19 mouse cellular contexts compared by ENCODE assay signal in the genomic region with DNA sequence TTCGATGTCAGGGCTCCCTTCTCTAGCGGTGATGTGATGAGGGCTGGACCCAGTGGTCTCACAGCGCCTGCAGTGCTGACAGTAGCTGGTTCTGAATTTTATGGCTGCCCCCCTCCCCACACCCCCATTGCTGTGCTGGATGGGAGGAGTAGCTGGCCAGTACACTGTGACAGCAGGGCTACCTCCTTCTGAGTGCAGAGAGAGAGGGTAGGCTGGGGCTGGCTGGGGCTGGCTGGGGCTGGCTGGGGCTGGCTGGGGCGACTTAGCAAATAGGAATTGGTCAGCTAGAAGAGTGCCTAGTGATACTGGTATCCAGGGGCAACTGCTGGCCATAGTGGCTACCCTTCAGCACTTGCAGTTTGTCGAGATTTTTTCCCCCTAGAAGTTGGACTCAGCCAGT. TPM values are rescaled to one million over a fixed set of nuclear protein-coding genes. Genes with fewer than 3 reads are reported as not detected.
DNase-seq lines count a peak whose midpoint lies in the region; ATAC-seq and TF ChIP-seq lines count a peak whose summit lies in the region.
"Had no signal": no experiment of that assay in that cellular context is flagged by ENCODE, and none has a peak within 500 bp of the region (broad histone marks: within the 10 kb centered on the region; RNA-seq: fewer than 3 reads in every experiment).

No protein-coding gene starts in this region.

- no peaks in the 10 kb centered on the region for H3K9me3 ChIP-seq in heart, embryonic 10.5 days
- no peaks in the 10 kb centered on the region for H3K9me3 ChIP-seq in forebrain, postnatal 0 days (ENCODE audit: low read length)
- no peaks in the 10 kb centered on the region for H3K9me3 ChIP-seq in midbrain, embryonic 16.5 days (replicated peaks; ENCODE audit: control insufficient read depth, low read length, poor library complexity, severe bottlenecking)
- H3K9me3 ChIP-seq: embryonic facial prominence, embryonic 10.5 days; intestine, embryonic 15.5 days had no signal

- peak overlapping the region; percentile 68 for H3K9ac ChIP-seq in forebrain, postnatal 0 days
- peak overlapping the region; percentile 52 for H3K9ac ChIP-seq in midbrain, embryonic 16.5 days (ENCODE audit: low read depth, low read length)
- H3K9ac ChIP-seq: intestine, embryonic 15.5 days had no signal

- 28% methylated on average over 5 of the region's 5 CpGs for WGBS in heart, embryonic 10.5 days
- WGBS in forebrain, postnatal 0 days = 18% methylated on average over 5 of the region's 5 CpGs
- 15% methylated on average over 5 of the region's 5 CpGs for WGBS in midbrain, embryonic 16.5 days

- H3K4me1 ChIP-seq in heart, embryonic 10.5 days = peaks cover 9% of the 10 kb centered on the region
- H3K4me1 ChIP-seq in forebrain, postnatal 0 days (ENCODE audit: insufficient read depth) = no peaks in the 10 kb centered on the region
- H3K4me1 ChIP-seq in midbrain, embryonic 16.5 days (ENCODE audit: control insufficient read depth, insufficient read depth, low read length) = peaks cover 12% of the 10 kb centered on the region; the same call in 1 of the 2 replicates
- H3K4me1 ChIP-seq: intestine, embryonic 15.5 days had no signal

- peaks cover 60% of the 10 kb centered on the region for H3K27me3 ChIP-seq in heart, embryonic 10.5 days (ENCODE audit: insufficient read depth, poor library complexity, severe bottlenecking)
- no peaks in the 10 kb centered on the region; the same call in 1 of the 2 replicates for H3K27me3 ChIP-seq in forebrain, postnatal 0 days (ENCODE audit: insufficient read depth, low read length)
- no peaks in the 10 kb centered on the region; the same call in 1 of the 2 replicates for H3K27me3 ChIP-seq in midbrain, embryonic 16.5 days (ENCODE audit: control insufficient read depth, insufficient read depth, low read depth, low read length)

- peak; percentile 70 for DNase-seq in heart, adult 11 months
- no peak for DNase-seq in heart, embryonic 10.5 days (ENCODE audit: low spot score)
- peak; percentile 10 for DNase-seq in left cerebral cortex, postnatal 4 days
- no peak for DNase-seq in left cerebral cortex, adult 18-20 months (ENCODE audit: low spot score in 2 of 2)
- DNase-seq in forebrain, postnatal 0 days = no peak
- DNase-seq in urinary bladder, adult 18-20 months (ENCODE audit: low spot score in 2 of 2) = no peak
- DNase-seq: adrenal gland, adult 2 months; cerebellum, adult 9-10 months; heart, adult 2 months; heart, postnatal 10 days; lung, postnatal 4 days; spleen, adult 18-20 months had no signal

- ATAC-seq in forebrain, postnatal 0 days = peak; percentile 50
- no peak for ATAC-seq in midbrain, embryonic 16.5 days
- no peak for ATAC-seq in megakaryocyte-erythroid progenitor cell, adult 5-6 weeks (replicated peaks; ENCODE audit: low FRiP score, low TSS enrichment, poor library complexity, severe bottlenecking)
- ATAC-seq: intestine, embryonic 15.5 days; Patski had no signal

- no peak overlapping the region for H3K4me3 ChIP-seq in heart, embryonic 10.5 days
- H3K4me3 ChIP-seq in forebrain, postnatal 0 days (ENCODE audit: low read depth, low read length) = peak overlapping the region; percentile 55
- H3K4me3 ChIP-seq in midbrain, embryonic 16.5 days (ENCODE audit: low read depth, low read length) = peak overlapping the region; percentile 48
- H3K4me3 ChIP-seq: heart, adult 2 months; intestine, embryonic 15.5 days; myocyte had no signal

- no peaks in the 10 kb centered on the region for H3K36me3 ChIP-seq in heart, embryonic 10.5 days
- no peaks in the 10 kb centered on the region for H3K36me3 ChIP-seq in forebrain, postnatal 0 days (ENCODE audit: insufficient read depth)
- no peaks in the 10 kb centered on the region for H3K36me3 ChIP-seq in midbrain, embryonic 16.5 days (ENCODE audit: control insufficient read depth, insufficient read depth, low read length)
- H3K36me3 ChIP-seq: embryonic facial prominence, embryonic 10.5 days; intestine, embryonic 15.5 days had no signal

- no peak for TF ChIP-seq CTCF in forebrain, postnatal 0 days (IDR thresholded peaks at IDR 0.05; ENCODE audit: low read depth)

- peak overlapping the region; percentile 64 for H3K4me2 ChIP-seq in forebrain, postnatal 0 days (ENCODE audit: low read depth)
- H3K4me2 ChIP-seq in midbrain, embryonic 16.5 days (ENCODE audit: low read length) = peak overlapping the region; percentile 70
- H3K4me2 ChIP-seq: intestine, embryonic 15.5 days had no signal

- intact Hi-C loops in left cerebral cortex, postnatal 4 days (cut with DNase I) = loop anchor here (5.0 kb wide), 1 partner anchor 746 kb away; no protein-coding TSS in a partner anchor

- H3K27ac ChIP-seq in heart, embryonic 10.5 days = no peak overlapping the region
- H3K27ac ChIP-seq in forebrain, postnatal 0 days (ENCODE audit: low read depth, low read length) = peak overlapping the region; percentile 78
- peak overlapping the region; percentile 60; the same call in 1 of the 2 replicates for H3K27ac ChIP-seq in midbrain, embryonic 16.5 days (ENCODE audit: low read length)
- H3K27ac ChIP-seq: embryonic facial prominence, embryonic 10.5 days; heart, adult 2 months; intestine, embryonic 15.5 days had no signal

RNA-seq across cellular contexts. Expression of a gene that starts 2.4 kb away (rescaled TPM):
- 0.80 and 3.6 TPM in 2 replicates for polyA plus RNA-seq in heart, embryonic 10.5 days (2016; fragmentation: Nextera tagmentation; extraction: Ambion mirVana)
- total RNA-seq in left cerebral cortex, postnatal 4 days (2021) = 100 to 1,000 TPM; 159 to 164 TPM
- total RNA-seq in left cerebral cortex, adult 18-20 months (2021) = 100 to 1,000 TPM; 117 to 119 TPM
- 61.3 and 64.8 TPM in 2 replicates for total RNA-seq in forebrain, postnatal 0 days (2014; rRNA removed)
- polyA plus RNA-seq in forebrain, postnatal 0 days (2015; fragmentation: Nextera tagmentation; extraction: Ambion mirVana) = 136 and 141 TPM in 2 replicates
- polyA plus RNA-seq in midbrain, embryonic 16.5 days (2015; fragmentation: Nextera tagmentation; extraction: Ambion mirVana) = 106 and 123 TPM in 2 replicates
- not detected in 2 replicates for total RNA-seq in megakaryocyte-erythroid progenitor cell, adult 5-6 weeks (2014; fragmentation: Nextera tagmentation)
- not detected in 2 replicates for total RNA-seq in megakaryocyte-erythroid progenitor cell, adult 5-6 weeks (2017)
- total RNA-seq: gastrocnemius, adult 18-20 months had no signal
- polyA plus RNA-seq: heart, adult 2 months; myocyte had no signal

Comparison
In these comparisons a context has a peak if more than half of its experiments do, and no peak if none do; other contexts are left out.
1. DNase-seq: peak in heart, adult 11 months (single experiment) and left cerebral cortex, postnatal 4 days (single experiment); none in heart, embryonic 10.5 days (single experiment), left cerebral cortex, adult 18-20 months (0 of 2), forebrain, postnatal 0 days (single experiment) and urinary bladder, adult 18-20 months (0 of 2).
2. RNA of a gene that starts 2.4 kb away (total RNA-seq): 159 to 164 TPM in left cerebral cortex, postnatal 4 days, 117 to 119 TPM in left cerebral cortex, adult 18-20 months and 61.3 to 64.8 TPM in forebrain, postnatal 0 days; not detected in megakaryocyte-erythroid progenitor cell, adult 5-6 weeks; every median in the first group is over 10 times any median in the second.